Mouse (Mus musculus): Measurements from ENCODE around the gene Sox8.

Gene Sox8

DNA sequence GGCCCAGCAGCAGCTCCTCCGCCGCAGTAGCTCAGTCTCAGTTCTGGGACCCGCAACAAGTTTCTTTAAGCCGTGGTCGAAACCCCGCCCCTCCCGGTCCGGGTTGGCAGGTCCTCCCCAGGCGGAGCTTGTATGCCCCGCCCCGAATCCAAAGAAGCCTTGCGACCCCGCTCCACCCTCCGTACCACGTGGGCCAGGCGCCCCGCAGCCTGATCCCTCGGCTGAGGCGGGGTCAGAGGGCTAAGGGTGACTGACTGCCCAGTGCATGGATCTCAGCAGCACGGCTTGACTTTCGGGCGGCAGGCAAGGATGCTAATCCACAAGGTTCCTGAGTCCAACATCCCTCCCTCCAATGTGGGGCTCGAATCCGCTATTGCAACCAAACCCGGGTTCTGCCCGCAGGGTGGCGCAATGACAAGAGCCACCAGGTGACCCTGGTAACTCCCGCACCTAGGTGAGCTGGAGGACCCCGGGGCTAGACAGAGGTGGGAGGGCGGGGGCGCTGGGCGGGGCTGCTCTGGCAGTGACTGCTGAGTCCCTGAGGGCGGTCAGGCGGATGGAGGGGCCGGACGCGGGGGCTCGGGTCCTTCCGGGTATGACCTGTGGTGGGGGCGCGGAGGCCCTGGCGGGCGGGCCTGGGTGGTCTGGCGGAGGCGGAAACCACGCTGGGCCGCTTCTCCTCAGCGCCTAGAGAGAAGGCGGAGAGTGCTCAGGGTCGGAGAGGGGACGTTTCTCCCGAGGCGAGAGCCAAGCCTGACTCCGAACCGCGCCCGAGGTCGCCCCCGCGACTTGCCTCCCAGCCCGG, at the start of gene Sox8:
Sox8 (minus strand) TSS at position 39 of the 805 bp plus-strand sequence.
- DNase-seq (ENCODE audit: low read depth), result no peak

GRCm38 (mm10) chr17:25618508-25619056, 48.1 kb upstream of the Sox8 start:
- no peak for DNase-seq (ENCODE audit: low read depth)

GRCm38 (mm10) chr17:25614723-25615510, 44.4 kb upstream of the Sox8 start:
- no peak for DNase-seq (ENCODE audit: low read depth)

DNA sequence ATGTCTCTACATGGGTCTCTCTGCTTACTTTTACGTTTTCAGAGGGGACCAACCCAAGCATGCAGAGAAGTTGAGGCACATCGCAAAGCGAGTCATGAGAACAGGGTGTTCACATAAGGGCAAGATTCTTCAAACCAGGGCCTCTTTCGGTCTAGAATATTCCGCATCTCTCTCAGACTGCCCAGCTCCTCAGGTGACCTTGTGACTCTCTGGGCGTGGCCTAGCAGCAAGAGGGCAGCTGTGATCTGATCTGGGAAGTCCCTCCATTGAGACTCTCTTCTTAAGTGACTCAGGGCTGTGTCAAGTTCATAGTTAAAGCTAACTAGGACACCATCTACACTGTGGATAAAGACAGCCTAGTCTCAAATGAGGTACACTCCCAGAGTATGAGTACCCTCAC, 42.8 kb upstream of the Sox8 start:
- DNase-seq (ENCODE audit: low read depth), result no peak

GRCm38 (mm10) chr17:25612537-25612936, 42.1 kb upstream of the Sox8 start:
- no peak for DNase-seq (ENCODE audit: low read depth)

GRCm38 (mm10) chr17:25610151-25610550, 39.7 kb upstream of the Sox8 start:
- no peak for DNase-seq (ENCODE audit: low read depth)

DNA sequence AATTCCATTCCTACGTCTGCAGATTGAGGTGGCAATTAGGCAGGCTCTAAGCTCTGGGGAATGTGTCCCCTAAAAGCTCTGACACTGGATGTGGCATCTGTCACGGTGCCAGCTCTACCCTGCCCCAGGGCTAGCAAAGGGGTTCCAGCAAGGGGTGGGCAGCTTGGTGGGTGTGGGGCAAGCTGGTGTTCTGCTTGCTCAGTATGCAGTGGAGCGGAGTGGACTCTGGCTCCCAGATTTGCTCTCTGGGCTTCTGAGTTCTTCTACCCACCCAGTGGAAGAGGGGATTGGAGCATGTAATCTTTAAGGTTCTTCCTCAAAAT, 39.0 kb upstream of the Sox8 start:
- no peak for DNase-seq (ENCODE audit: low read depth)

GRCm38 (mm10) chr17:25608821-25609505, 38.5 kb upstream of the Sox8 start:
- no peak for DNase-seq (ENCODE audit: low read depth)

- no peak for DNase-seq (ENCODE audit: low read depth)
These were observed 37.8 kb upstream of the Sox8 start for GRCm38 (mm10) chr17:25608137-25608785.

- no peak for DNase-seq (ENCODE audit: low read depth)
These were observed 33.7 kb upstream of the Sox8 start for GRCm38 (mm10) chr17:25604234-25604633.

GRCm38 (mm10) chr17:25602366-25602765, 31.9 kb upstream of the Sox8 start:
- DNase-seq (ENCODE audit: low read depth), result no peak

DNA sequence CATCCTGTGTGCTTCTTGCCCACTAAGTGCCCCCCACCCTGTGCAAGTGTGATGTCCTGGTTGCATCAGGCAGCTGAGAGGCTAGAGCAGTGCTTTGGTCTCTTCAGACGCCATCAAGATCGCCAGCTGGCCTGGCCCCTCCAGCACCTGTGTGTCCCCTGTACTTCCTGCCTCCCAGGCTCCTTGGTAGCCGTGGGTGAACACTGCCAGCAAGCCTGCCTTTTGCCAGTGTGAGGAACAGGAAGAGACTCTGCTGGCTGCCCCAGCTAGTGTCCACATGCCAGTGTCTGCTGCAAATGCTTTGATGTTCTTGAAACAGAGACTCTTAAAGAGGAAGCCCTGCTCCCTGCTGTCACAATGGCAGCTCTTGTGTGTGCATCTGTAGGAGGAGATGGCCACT, 27.1 kb upstream of the Sox8 start:
- DNase-seq (ENCODE audit: low read depth), result no peak

- no peak for DNase-seq (ENCODE audit: low read depth)
These were observed 25.0 kb upstream of the Sox8 start for GRCm38 (mm10) chr17:25595495-25595894.

- no peak for DNase-seq (ENCODE audit: low read depth)
These were observed 23.1 kb upstream of the Sox8 start for GRCm38 (mm10) chr17:25593411-25594261.

DNA sequence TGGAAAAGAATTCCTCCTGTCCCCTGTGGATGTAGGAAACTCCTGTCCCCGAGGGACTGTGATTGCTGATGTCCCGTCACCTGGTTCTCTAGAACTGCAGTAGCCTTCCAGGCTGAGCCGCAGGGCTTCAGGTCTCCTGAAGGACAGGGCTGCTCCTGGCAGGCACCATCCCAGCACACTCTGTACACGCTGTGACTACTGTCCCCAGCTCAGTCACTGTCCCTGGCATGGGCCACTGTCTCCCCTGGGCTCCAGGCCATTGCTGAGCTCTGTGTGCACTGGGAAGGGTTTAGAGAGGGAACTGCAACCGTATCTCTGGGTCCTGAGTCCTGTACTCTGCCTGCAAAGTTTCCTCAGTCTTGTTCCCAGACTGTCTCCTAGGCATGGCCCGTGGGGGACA, 21.9 kb upstream of the Sox8 start:
- no peak for DNase-seq (ENCODE audit: low read depth)

DNA sequence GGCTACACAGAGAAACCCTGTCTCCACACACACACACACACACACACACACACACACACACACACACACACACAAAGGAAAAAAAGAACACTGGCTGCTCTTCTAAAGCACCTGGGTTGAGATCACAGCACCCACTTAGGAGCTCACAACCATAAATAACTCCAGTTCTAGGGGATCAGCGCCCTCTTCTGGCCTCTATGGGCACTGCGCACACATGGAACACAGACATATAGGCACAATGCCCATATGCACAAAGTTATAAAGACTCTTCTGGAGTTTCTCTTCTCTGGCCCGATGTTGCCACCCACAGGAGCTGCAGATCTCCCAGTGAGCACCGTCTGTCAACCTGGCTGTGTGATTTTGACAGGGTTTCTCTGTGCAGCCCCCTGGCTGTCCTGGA, 20.5 kb upstream of the Sox8 start:
- DNase-seq (ENCODE audit: low read depth), result no peak

- no peak for DNase-seq (ENCODE audit: low read depth)
These were observed 19.6 kb upstream of the Sox8 start for GRCm38 (mm10) chr17:25590068-25590467.

GRCm38 (mm10) chr17:25584646-25585045, 14.2 kb upstream of the Sox8 start:
- DNase-seq (ENCODE audit: low read depth), result no peak

- peak; percentile 51 for DNase-seq (ENCODE audit: low read depth)
These were observed 13.4 kb upstream of the Sox8 start for GRCm38 (mm10) chr17:25583858-25584257.

DNA sequence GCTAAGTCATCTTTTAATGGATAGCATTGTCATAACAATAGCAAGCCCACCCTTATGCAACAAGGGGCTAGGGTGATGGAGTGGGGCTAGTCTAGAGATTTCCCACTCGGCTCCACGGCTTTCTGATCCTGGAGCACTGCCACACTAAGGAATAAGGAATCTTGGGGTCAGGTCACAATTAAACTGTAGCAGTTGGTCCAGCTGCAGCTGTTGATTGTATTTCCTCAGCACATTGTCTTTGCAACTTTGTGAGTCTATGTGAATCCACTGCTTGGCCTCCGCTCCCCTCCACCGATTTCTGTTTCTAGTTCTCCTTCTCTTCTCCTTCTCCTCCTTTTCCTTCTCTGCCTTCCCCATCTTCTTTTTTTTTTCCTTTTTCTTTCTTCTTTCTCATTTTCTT, 12.6 kb upstream of the Sox8 start:
- DNase-seq (ENCODE audit: low read depth), result no peak

DNA sequence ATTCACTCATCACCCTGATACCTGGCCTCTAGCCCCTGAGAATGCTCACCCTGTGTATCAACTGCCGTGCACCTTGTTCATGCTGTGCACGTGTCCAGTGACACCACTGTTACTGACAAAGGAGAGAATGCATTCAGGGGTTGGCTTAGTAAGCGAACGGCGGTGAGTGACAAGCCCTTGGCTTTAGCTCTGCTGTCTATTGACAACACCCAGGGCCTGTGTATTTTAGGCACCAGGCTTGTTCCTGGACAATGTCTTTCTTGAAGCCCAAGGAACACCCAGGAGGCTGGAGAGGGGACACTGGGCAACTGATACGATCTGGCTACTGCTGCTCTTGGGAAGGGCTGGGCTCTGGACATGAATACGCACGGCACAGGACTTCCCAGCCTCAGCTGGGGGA, 11.6 kb upstream of the Sox8 start:
- no peak for DNase-seq (ENCODE audit: low read depth)
